Mouse (Mus musculus): ENCODE results near the gene Phf21b.

The Phf21b gene

DNA sequence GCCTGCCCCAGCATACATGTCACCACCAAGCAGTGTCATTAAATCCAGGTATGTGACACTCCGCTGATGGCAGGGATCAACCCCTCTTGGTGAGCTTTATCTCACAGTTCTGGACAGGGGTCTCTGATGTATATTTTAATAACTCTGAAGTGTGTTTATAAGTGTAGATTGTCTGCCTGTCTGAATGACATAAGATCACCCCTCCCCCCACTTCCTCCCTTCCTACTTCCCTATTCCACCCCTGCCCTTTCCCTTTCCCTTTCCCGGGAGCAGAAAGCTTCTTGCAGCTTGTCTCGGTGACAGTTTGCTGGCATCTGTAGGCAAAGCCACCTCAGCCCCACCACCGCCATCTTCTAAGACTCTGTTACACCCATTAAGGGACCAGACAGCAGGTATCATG is 11.0 kb downstream of the Phf21b start:
- DNase-seq: no peak

DNA sequence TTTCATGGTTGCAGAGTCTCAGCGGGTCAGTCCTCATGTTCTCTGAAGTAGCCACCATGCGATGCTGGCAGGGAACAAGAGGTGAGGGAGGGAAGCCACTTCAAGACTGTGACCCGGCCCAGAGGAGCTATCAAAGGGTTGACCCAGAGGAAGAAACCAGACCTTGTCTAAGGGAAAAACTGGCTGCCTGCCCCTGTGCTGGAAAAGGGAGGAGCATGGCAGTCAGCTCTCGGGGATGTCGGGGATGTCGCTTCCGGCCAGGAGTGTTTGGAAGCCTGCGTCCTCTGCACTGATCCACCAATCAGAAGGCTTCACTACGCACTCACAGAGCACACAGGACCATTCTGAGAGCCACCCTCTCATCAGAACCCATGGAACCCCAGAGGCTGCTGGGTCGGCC is 12.8 kb downstream of the Phf21b start:
- DNase-seq: no peak

DNA sequence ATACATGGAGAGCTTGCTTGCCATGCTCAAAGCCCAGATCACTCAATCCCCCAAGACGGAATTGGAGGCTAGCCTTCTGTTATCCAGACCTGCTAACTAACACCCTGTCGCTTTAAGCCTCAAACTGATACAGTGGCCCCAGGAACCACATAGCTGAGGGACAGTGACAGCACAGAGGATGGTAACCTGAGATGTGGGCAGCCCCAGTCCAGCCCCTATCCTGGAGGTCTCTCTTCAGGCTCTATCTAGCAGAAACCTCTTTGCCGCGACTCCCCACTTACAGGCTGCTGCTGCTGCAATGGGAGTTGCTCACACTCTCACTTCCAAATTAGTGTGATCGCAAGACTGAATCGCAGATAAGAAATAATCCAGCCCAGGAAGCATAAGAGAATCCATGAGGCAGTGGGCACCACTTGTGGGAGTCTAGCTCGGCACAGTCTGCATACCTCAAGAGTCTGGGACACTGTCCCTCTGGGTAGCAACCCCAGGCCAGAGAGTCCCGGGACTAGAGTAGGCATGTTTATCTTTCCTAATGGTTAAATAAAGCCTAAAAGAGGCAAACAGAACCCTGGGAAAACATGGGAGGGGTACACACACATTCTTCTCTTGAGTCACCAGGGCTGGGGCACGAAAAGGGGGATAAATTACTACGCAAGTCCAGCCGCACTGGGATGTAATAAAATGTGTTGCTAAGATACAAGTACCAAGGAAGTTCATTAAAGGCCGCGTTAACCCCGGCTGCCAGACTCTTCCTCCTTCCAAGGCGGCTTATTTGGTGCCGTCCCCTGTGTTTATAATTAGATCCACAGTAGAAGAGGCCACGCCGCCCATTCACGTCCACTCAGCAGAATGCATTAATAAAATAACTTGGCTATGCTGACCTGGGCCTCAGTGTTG is 13.7 kb downstream of the Phf21b start:
- DNase-seq: peak in 1 of 2 experiments; percentile 8

DNA sequence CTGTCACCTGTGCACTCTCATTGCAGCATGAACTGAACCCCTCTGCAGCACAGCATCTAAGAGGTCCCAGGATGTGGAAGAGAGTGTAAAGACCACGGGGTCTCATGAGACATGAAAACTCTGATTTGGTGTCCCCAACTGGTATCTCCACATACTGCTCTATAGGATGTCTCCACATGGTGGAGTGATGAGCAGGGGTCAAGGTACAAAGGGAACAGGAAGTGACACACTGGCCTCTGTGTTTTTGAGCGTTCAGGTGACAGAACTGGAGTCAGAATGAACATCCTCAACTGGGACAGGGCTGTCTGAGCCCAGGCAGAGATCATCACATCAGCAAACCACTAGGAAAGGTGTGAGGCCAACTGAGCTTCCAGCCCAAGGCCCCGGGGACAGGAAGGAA is 15.3 kb downstream of the Phf21b start:
- DNase-seq: no peak

DNA sequence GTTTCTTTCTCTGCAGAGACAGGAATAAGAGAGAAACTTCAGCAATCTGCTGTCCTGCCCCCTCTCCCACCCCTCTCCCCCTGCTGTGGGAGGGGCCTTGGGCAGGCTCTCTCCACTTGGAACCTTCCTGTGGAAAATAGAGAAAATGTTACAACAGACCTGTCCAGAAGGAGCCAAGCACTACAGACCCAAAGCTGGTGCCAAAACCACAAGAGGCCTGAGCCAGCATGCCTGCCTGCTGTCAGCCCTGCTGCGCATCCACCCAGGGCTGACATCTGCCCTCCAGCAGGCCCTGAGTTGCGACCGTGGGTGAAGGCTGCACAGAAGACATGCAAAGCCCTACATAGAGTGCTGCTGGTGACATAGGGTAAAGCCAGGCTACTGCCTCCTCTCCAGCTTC is 16.3 kb downstream of the Phf21b start:
- peak in 1 of 2 experiments; percentile 26 for DNase-seq

DNA sequence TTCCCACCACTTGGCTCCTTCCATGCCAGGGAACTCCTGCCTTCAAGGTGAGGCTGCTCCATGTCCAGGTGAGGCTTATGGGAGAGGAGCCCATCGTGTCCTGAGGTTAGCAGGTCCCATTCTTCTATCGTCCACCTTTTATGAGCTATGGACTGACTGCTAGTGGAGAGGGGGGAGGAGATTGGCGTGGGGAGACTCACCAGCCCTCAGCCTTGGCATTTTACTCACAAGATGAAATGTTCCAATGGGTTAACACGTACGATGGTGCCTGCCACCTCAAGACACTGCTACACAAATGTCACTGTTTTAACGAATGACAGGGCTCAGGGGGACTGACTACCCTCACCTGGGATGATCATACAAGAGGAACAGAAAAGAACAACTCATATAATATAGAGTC is 18.0 kb downstream of the Phf21b start:
- DNase-seq: no peak

DNA sequence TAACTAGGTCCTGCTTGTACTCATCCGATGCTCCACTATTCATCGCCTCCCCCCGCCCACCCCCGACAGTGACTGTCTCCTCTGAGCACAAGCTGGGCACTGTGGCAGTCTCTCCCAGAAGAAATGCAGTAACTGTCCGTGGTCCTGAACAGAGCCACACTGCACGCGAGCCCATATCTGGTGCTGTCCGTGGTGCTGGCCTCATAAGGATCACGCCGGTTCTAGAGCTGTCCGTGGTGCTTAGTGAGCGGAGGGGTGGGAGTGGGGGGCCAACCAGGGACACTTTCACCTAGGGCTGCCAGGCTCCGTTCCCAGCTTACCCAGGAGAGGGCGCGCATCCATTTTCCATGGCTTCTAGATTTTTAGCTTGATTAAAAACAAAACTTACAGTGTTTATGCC is 26.4 kb downstream of the Phf21b start:
- peak; percentile 37 to 41 for DNase-seq

DNA sequence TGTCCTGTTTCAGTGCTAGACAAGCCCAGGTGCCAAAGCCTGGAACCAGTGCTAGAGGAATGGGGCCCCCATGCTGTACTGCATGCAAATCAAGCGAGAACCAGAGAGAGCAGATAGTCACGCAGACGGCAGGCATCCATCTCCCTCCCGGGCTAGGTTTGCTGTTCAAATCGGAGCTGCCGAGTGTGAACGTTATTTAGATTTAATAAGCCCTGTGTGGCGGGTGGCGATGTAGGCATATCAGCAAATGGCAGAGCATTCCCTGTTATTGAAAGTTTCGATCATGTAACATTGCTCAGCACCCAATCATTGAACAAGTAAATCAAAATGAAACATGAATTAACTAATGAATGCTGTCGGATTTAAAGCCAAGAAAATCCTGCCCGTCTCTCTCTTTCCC is 27.2 kb downstream of the Phf21b start:
- no peak for DNase-seq

DNA sequence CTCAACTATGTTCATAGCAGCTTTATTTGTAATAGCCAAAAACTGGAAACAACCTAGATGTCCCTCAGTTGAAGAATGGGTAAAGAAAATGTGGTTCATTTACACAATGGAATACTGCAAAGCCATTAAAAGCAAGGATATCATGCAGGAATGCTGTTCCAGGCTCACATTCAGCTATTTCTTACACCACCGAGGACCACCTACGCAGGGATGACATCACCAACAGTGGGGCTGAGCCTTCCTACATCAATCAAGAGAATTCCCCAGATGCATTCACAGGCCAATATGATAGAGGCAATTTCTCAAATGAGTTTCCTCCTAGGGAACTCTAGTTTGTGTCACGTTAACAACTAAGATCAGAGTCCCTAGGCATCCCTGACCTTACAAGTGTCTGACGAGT is 32.8 kb downstream of the Phf21b start:
- no peak for DNase-seq

DNA sequence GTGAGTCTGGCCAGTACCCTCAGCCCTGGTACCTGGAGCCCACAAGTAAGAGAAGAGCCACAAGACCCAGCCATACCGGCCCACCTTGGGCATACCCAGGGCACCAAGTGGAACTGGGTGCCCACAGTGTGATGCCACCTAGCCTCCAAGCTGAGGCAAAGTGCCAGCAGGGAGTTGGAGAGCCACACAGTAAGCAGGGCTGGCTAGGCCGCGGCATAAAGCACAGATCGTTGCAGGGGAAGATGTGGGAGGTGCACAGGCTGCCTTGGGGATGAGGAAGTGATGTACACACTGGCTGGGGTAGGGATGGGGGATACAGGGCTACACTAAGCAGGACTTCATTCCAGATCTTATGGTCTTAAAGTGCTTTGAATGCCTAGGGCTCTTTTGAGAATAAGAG is 35.0 kb downstream of the Phf21b start:
- no peak for DNase-seq

DNA sequence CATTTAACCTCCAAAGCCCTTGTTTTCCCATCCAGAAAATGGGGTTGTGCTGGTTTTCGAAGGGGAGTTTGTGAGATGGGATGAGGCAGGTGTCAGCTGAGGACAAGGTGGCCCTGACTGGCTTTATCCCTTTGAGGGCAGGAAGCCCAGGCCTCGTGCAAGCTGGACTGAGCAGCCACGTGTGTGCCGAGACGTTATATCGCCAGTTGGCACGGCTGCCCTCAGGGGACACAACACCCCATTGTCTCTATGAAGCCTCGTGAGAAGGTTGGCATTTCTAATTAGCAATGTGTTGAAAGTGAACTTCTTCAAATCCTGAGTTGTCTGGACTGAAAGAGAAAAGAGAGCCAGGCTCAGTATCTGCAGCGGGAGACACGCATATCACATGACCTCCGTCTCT is 37.6 kb downstream of the Phf21b start:
- DNase-seq: peak in 1 of 2 experiments; percentile 37

DNA sequence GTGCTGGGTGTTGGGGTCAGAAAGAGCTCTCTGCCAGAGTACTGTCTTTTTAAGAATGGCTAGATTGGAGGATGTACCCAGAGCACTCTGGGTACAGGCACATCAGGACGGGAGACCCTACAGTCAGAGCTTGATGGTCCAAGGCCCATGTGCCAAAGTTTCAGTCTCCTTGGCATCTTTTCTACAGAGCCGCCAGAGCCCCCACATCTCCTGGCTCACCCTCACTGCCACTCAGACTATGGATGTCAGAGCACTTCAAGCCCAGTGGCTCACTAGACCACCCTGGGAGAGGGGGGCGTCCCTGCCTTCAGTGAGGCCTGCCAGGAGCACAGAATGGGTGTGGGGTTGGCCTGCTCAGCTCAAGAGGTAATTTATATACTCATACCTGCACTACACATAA is 38.3 kb downstream of the Phf21b start:
- no peak for DNase-seq

DNA sequence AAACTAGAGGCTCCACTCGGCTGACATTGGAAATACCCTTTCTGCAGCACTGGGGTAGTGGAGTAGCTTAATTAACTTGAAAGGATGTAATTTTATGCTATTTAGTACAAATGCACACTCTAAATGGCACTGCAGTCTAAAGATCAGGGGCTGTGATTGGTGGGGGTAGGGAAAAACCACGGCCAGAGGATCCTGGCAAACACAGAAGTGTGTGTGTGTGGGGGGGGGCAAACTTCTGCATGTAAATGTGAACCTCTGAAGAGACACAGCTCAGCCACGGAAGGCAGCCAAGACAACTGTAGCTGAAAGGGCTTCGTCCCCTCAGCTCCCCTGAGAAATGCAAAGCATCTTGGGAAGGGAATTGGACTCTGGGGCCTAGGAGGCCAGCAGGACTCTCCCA is 40.7 kb downstream of the Phf21b start:
- no peak for DNase-seq

DNA sequence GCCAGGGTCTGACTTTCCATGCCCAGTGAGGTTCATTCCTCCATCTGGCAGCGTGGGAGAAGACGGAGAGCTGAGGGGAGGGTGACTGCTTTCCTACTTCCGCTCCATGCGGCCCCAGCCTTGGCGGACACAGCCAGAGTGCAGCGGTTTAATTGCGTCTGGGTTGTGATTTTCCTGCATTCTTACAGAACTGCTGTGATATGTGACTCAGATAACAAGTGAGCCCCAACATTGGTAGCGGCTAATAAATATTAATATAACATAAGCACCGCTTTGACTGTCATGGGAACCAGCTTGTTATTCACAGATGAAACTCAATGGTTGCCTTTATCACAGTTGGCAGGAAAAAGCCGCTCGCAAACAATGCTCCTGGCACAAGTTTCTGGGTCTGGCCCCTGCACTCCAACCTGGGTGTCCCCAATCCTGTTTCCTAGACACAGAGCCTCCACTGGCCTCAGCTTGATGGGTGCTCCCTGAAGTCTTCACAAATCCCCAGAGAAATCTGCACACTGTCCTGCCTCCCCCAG is 43.0 kb downstream of the Phf21b start:
- DNase-seq: no peak

DNA sequence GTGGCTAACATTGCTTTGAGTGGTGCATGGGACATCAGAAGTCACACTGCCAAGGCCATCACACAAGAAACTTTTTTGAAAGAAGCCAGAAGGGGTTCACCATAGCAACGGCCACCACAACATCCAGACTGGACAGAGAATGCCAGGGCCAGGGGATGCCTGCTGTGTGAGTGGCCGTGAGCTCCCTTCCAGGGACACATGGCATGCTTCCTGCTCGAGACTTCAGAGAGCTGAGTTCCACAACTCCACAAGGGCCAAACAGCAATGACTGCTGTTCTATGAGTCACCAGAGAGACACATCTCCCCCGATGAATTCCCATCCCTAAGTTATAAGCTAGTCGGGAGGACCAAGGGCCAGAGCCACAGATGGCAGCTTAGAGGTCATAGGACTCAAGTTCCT is 44.7 kb downstream of the Phf21b start:
- no peak for DNase-seq

DNA sequence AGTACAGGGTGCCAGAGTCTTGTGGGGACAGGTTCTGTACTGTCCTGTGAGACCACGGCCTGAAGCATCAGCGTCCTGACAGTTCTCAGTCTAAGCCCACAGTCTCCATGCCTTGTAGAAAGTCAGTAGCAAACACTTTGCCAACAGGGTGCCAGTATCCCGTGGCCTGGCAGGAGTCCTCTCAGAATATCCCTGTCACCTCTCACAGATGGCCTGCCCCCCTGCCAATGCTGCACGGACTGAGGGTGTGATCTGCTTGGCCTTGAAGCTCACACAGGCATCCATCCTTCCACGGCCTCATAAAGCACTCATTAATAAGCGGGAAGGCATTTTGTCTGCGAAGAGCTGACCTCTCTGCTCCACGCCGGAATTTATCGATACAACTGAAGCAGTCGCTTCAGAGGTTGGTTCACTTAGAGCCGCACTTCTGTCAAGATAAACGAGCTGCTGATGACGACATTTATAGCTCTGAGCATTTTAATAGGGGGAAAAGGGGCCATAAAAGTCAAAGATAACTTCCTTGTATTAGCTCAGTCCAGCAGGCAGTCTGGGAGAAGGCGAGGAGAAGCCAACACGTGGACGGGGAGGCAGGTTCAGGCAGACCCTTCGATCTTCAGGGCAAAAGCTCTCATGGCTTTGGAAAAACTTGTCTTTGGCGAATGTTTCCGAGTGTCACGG is 46.4 kb downstream of the Phf21b start:
- DNase-seq: peak; percentile 43

DNA sequence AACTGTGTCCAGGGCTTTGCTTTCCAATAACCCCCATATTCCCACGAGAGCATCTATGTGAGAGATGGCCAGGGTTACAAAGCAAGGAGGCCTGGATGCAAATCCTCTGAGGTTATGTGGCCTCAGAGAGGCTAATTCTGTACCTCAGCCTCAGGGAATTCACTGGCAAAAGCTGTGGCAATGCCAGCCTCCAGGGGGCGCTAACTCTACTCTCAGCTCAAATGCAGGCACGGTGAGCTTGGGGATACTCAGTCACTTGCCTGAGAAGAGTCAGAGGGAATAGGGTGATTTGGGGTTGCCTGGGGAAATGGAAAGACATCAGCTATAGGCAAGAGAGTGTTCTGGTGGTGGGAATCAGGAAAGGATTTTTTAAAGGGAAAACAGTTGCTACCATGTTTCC is 52.2 kb downstream of the Phf21b start:
- DNase-seq: peak; percentile 85 to 86

DNA sequence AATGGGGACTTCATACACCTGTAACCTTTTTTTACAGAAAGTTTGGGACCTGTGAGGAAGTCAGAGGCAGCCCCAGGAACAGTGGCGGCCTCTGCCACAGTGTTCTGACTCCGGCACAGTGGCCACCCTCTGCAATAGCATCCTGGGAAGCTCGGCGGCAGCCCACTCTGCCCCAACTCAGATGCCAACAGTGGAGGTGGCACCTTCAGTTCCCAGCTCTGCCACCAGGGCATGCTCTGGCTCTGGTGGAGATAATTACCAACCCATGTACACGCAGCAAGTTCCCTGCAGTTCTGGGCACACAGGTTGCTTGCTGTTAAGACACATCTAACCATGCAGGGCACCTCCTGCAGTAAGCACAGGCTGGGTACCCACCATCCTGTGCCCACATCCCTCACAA is 55.7 kb downstream of the Phf21b start:
- DNase-seq: peak; percentile 60 to 66

DNA sequence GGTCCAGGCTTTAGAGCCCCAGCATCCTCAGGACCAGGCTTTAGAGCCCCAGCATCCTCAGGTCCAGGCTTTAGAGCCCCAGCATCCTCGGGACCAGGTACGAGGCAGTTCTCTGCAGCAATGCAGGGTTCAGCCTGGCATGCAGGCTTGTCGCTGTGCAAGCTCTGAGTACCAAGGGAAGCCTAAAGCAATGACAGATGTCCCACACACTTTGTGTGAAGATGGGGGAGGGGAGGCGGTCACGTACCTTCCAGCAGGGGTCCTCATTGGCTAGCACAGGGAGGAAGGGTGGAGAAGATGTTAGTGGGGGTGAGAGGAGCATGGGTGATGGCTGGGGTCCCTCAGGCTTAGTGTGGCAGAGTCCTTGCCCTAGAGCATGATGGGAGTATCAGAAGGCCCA is 62.2 kb downstream of the Phf21b start:
- no peak for DNase-seq

DNA sequence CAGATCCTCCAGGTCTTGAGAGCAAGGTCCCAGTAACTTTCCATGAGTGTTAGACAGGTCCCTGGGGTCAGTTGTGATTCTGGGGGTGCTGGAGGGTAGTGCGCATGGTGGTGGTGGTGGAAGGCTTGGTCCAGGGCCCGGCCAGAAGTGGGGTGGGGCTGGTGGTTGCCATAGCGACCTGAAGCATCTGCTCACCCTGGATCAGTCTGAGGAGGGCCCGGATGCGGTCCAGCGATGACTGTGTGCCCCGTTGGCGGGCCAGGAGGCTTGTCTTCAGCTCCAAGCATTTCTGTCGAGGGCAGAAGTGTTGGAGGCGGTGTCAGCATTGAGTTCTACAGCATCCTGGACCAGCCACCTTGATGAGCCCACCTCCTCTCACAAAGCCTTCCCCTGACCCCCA is 68.7 kb downstream of the Phf21b start:
- peak in 1 of 2 experiments; percentile 17 for DNase-seq

DNA sequence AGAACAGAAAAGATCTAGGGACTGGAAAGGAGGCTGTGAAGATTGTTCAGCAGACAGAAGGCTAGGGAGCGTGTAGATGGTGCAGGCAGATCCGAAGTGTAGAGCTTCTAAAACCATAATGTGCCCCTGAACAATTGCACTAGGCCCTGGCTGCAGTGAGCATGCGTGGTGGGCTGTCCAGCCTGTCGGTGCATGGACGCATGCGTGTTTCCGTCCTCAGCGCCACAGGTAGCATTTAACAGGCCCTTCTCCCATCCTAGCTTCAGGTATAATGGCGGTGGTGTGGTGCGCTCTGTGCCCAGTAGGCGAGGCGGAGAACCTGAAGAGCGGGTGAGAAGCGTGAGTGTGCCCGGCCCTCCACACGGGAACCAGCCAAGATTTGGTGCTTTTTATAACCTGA is 71.0 kb downstream of the Phf21b start:
- DNase-seq: no peak

DNA sequence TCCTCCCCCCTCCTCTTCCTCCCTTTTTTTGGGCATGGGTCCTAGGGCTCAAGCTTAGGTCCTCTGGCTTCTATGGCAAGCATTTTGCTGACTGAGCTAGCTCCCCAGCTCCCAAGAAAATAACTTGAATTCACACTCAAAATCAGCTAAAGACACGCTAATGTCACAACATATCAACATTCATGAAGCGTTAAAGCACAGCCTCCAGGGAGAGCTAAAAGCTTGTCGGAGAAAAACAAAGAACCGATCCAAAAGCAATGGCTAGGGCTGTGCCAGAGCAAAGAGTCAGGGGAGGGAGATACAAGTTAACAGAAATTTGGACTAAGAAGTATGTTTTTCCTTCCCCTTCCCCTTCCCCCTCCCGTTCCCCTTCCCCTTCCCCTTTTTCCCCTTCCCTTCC is 77.3 kb downstream of the Phf21b start:
- no peak for DNase-seq

DNA sequence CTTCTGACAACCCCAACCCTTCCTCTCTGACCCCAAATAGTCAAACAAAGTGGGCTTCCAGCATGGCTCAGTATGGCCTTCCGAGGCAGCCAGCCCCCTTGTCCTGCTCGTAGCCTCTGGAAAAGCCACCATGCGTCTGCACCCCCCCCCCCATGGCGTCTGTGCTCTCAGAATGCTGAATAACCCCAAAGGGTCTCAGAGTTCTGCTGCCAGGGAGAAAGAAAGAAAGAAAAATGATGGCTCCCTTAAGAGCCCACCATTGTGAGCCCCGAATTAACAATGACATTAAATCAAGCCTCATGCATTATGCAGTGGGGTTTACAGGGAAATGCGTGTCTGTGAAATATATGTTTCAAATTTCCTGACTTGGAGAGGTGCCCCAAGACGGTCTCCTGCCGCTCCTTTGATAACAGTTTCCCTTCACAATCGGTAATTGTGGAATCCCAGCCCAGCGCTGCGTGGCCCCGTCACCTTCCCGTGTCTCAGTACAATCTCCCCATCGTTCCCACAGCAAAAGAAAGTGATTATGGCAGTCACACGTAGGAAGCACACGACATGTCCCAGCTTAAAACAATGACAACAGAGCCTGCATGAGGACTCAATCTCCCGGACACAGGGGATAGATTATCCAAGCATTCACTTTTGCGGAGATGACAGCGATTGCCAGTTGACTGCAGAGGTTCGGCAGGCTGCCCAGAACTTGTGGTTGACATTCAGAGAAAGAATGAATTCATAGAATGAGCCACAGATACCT is 80.3 kb downstream of the Phf21b start:
- DNase-seq: peak; percentile 19 to 24

Data from cerebellum, postnatal 36 days (tissue).